Mouse (Mus musculus) G1E (cell line): ENCODE measurements around the gene Dok1.

Experiments
- CTCF ChIP-seq: IDR thresholded peaks from 2 replicates; pipeline ENCODE4 v1.5.1; 2012; ENCODE audit warnings: low read depth, low read length, inconsistent platforms, mixed read lengths
- GATA1 ChIP-seq: IDR thresholded peaks from 2 replicates; pipeline ENCODE4 v1.6.1; 2012; ENCODE audit warnings: borderline replicate concordance, low read length, inconsistent platforms, mixed read lengths
- POLR2AphosphoS5 ChIP-seq: IDR thresholded peaks from 2 replicates; pipeline ENCODE4 v1.6.1; 2012; ENCODE audit warnings: low read depth, low read length, inconsistent platforms; ENCODE audit not compliant: insufficient replicate concordance

DNA sequence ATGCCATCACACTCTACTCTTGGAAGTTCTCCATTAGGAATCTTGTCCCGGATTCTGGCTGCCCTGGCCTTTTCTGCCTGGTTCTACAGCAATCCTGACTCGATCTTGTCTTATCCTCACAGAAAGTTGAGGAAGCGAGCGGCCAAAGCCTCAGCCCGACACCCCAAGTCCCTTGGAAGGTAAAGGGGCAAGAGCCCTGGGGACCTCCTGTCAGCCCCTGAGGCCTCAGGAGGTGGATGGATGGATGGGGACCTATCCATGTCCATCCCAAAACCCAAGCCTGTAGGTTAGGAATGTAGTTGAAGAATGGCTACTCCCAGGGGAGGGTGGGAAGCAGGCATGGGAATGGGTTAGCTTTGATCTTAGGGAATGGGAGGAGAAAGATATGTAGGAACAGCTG is 10.7 kb upstream of the Dok1 start:
- TF ChIP-seq CTCF (no peak), POLR2AphosphoS5 (no peak), GATA1 (no peak)
